Mouse (Mus musculus) erythroblast, embryonic 14.5 days (primary cell): ENCODE measurements around the gene Dtx1. TPM values are rescaled to one million over a fixed set of nuclear protein-coding genes. Genes with fewer than 3 reads are reported as not detected.

Experiments used
- H3K27me3 ChIP-seq: 2 replicates; pipeline ENCODE4 v1.6.1; 2012; ENCODE audit warnings: inconsistent platforms; ENCODE audit not compliant: control insufficient read depth
- H3K36me3 ChIP-seq: 2 replicates; pipeline ENCODE4 v1.6.1; 2012; ENCODE audit warnings: mild to moderate bottlenecking, inconsistent platforms; ENCODE audit not compliant: control insufficient read depth
- H3K4me1 ChIP-seq: 2 replicates; pipeline ENCODE4 v1.6.1; 2012; ENCODE audit warnings: inconsistent platforms; ENCODE audit not compliant: control insufficient read depth
- H3K4me3 ChIP-seq: replicated peaks from 2 replicates; pipeline ENCODE3; 2012; ENCODE audit warnings: moderate library complexity, mild to moderate bottlenecking, inconsistent platforms
- H3K9me3 ChIP-seq: 2 replicates; pipeline ENCODE4 v1.6.1; 2012; ENCODE audit warnings: low read length, inconsistent platforms, mixed read lengths; ENCODE audit not compliant: control insufficient read depth
- GATA1 ChIP-seq: IDR thresholded peaks from 2 replicates; pipeline ENCODE4 v1.6.1; 2012; ENCODE audit warnings: low read length, inconsistent platforms, mixed read lengths
- TAL1 ChIP-seq: IDR thresholded peaks from 3 replicates; pipeline ENCODE4 v1.6.1; 2012; ENCODE audit warnings: low read length, inconsistent platforms, mixed read lengths
- polyA plus RNA-seq: library from polyadenylated mRNA; stranded (reverse); fragments of >175 nt; gene quantifications from 2 replicates; pipeline ENCODE4 v1.2.3, GENCODE M21; 2012

The Dtx1 gene
- polyA plus RNA-seq, 1 experiment, result not detected

- H3K9me3 ChIP-seq, result peaks cover 5% of the 10 kb centered on the region; the same call in 1 of the 2 replicates
- H3K4me3 ChIP-seq, result no peak overlapping the region
- H3K36me3 ChIP-seq, result no peaks in the 10 kb centered on the region
- H3K4me1 ChIP-seq, result peaks cover 4% of the 10 kb centered on the region
- TF ChIP-seq TAL1 (no peak), GATA1 (no peak)
- peaks cover 48% of the 10 kb centered on the region for H3K27me3 ChIP-seq
Observed at GRCm38 (mm10) chr5:120643365-120644085, 68.2 kb downstream of the Dtx1 start.

DNA sequence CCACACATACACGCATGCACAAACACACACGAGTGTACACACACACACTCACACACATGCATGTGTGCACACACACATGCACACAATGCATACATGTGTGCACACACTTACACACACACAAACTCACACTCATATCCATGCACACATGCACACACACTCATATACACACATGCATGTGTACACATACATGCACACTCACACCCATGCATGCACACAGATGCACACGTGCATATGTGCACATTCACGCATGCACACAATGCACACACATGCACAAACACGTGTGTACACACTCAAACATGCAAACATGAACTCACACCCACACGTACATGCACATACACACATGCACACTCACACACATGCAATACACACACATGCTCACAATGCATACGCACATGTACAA lies 71.6 kb downstream of the Dtx1 start:
- peaks cover 21% of the 10 kb centered on the region for H3K27me3 ChIP-seq
- peaks cover 5% of the 10 kb centered on the region; the same call in 1 of the 2 replicates for H3K9me3 ChIP-seq
- H3K4me3 ChIP-seq, result no peak overlapping the region
- H3K4me1 ChIP-seq, result no peaks in the 10 kb centered on the region
- no peaks in the 10 kb centered on the region for H3K36me3 ChIP-seq
- no peak for TF ChIP-seq GATA1
- TF ChIP-seq TAL1, result no peak

GRCm38 (mm10) chr5:120635633-120636032 lies 76.1 kb downstream of the Dtx1 start:
- peaks cover 16% of the 10 kb centered on the region for H3K9me3 ChIP-seq
- no peak overlapping the region for H3K4me3 ChIP-seq
- no peaks in the 10 kb centered on the region for H3K4me1 ChIP-seq
- H3K27me3 ChIP-seq, result peaks cover 31% of the 10 kb centered on the region
- H3K36me3 ChIP-seq, result no peaks in the 10 kb centered on the region
- TF ChIP-seq GATA1 (no peak), TAL1 (no peak)

GRCm38 (mm10) chr5:120634860-120635259 lies 76.9 kb downstream of the Dtx1 start:
- no peaks in the 10 kb centered on the region for H3K4me1 ChIP-seq
- H3K27me3 ChIP-seq, result peaks cover 36% of the 10 kb centered on the region
- no peak for TF ChIP-seq GATA1
- H3K9me3 ChIP-seq, result peaks cover 12% of the 10 kb centered on the region
- no peak overlapping the region for H3K4me3 ChIP-seq
- no peaks in the 10 kb centered on the region for H3K36me3 ChIP-seq

DNA sequence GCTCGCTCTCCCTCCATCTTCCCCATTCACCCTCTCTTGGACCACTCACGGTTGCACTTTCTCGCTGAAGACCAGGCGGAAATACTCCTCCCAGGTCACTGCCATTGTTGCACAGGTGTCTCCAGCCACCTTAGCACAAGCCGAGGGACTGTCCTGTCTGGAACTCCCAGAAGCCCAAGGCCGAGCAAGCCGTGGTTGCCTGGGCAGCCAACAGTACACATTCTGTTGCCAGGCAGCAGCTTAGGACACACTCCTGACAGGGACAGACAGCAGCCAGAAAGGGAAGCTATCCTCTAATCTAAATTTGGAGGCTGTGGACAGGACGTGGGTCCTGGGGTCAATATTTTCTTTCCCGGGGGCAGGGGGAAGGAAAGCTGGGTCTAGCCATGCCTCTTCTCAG lies 77.6 kb downstream of the Dtx1 start, which contains the start of gene Cfap73:
TSS of gene Cfap73 (minus strand) at position 105 of the 400 bp plus-strand sequence.
- no peak for TF ChIP-seq GATA1
- TF ChIP-seq TAL1, result no peak
- Histone ChIP-seq H3K4me3 (no peak within 1 kb of the TSS), H3K27me3 (peaks cover 43% of the 10 kb centered on the region), H3K36me3 (no peaks in the 10 kb centered on the region), H3K9me3 (peaks cover 11% of the 10 kb centered on the region), H3K4me1 (no peaks in the 10 kb centered on the region)

- Histone ChIP-seq H3K36me3 (peaks cover 14% of the 10 kb centered on the region), H3K27me3 (peaks cover 43% of the 10 kb centered on the region)
- no peak for TF ChIP-seq GATA1
- no peak for TF ChIP-seq TAL1
Observed at GRCm38 (mm10) chr5:120631892-120632291, 79.8 kb downstream of the Dtx1 start.

DNA sequence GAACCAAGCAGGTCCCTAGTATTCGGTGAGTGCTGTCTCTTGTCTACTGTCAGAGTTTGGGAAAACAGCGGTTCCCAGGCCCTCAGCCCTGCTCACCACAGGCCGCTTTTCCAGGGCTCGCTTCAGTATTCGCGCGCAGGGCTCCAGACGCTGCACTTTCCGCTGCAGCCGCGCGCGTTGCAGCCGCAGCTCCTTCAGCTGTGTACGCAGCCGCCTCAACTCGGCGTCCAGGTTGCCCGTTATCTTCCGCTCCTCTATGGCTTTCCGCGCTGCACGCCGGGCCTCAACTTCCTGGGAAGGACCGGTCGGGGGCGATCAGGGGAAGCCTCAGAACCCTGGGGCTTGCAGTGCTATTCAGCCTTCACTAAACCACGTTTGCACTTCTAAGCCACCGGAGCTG lies 80.6 kb downstream of the Dtx1 start:
- Histone ChIP-seq H3K4me1 (peaks cover 8% of the 10 kb centered on the region), H3K9me3 (peaks cover 11% of the 10 kb centered on the region), H3K36me3 (peaks cover 22% of the 10 kb centered on the region), H3K4me3 (no peak overlapping the region), H3K27me3 (peaks cover 43% of the 10 kb centered on the region)
- TF ChIP-seq TAL1 (no peak), GATA1 (no peak)

More at GRCm38 (mm10) chr5:120631892-120632291, 79.8 kb downstream of the Dtx1 start:
- no peak overlapping the region for H3K4me3 ChIP-seq
- peaks cover 11% of the 10 kb centered on the region for H3K9me3 ChIP-seq
- peaks cover 8% of the 10 kb centered on the region; the same call in 1 of the 2 replicates for H3K4me1 ChIP-seq

Other genes starting within 250 kb of the Dtx1 start
- not detected in 2 replicates for gene Sdsl, start 239.1 kb downstream of the Dtx1 start, polyA plus RNA-seq
- not detected in 2 replicates for gene Sds, start 235.4 kb downstream of the Dtx1 start, polyA plus RNA-seq
- 0.83 and 0.99 TPM in 2 replicates for gene Plbd2, start 208.3 kb downstream of the Dtx1 start, polyA plus RNA-seq
- gene Slc8b1, start 200.8 kb downstream of the Dtx1 start, polyA plus RNA-seq, result 0.02 and 0.21 TPM in 2 replicates
- 30.3 TPM in 2 replicates for gene Tpcn1, start 123.3 kb downstream of the Dtx1 start, polyA plus RNA-seq
- gene Iqcd, start 122.9 kb downstream of the Dtx1 start, polyA plus RNA-seq, result 0.98 and 1.3 TPM in 2 replicates
- 1.5 and 1.7 TPM in 2 replicates for gene Rita1, start 99.3 kb downstream of the Dtx1 start, polyA plus RNA-seq
- 3.1 and 3.4 TPM in 2 replicates for gene Ddx54, start 99.2 kb downstream of the Dtx1 start, polyA plus RNA-seq
- not detected in 2 replicates for gene Cfap73, start 77.7 kb downstream of the Dtx1 start, polyA plus RNA-seq
- gene Rasal1, start 63.1 kb downstream of the Dtx1 start, polyA plus RNA-seq, result 0.01 TPM in 1 of 2 replicates, not detected in the other
- gene Oas2, start 37.9 kb upstream of the Dtx1 start, polyA plus RNA-seq, result 0.02 TPM in 1 of 2 replicates, not detected in the other
- gene Oas3, start 65.7 kb upstream of the Dtx1 start, polyA plus RNA-seq, result 0.02 TPM in 2 replicates
- gene Oas1e, start 83.6 kb upstream of the Dtx1 start, polyA plus RNA-seq, result not detected in 2 replicates
- not detected in 2 replicates for gene Oas1c, start 100.6 kb upstream of the Dtx1 start, polyA plus RNA-seq
- gene Oas1f, start 135.4 kb upstream of the Dtx1 start, polyA plus RNA-seq, result not detected in 2 replicates
- gene Oas1h, start 149.5 kb upstream of the Dtx1 start, polyA plus RNA-seq, result not detected in 2 replicates
- gene Oas1g, start 175.7 kb upstream of the Dtx1 start, polyA plus RNA-seq, result not detected in 2 replicates
- not detected in 2 replicates for gene Oas1a, start 195.6 kb upstream of the Dtx1 start, polyA plus RNA-seq
- gene Oas1d, start 202.6 kb upstream of the Dtx1 start, polyA plus RNA-seq, result not detected in 2 replicates